Mouse (Mus musculus) gastrocnemius, postnatal 36 days (tissue): ENCODE results near the gene Mybpc2. TPM values are rescaled to one million over a fixed set of nuclear protein-coding genes. Genes with fewer than 3 reads are reported as not detected.

ENCODE experiments used
- microRNA-seq, 2 experiments: library from miRNA; unstranded; fragments of <30 nt; microRNA quantifications; one replicate each; pipeline ENCODE4 v1.2.0; 2021
- total RNA-seq, 2 experiments: library from RNA; stranded (reverse); gene quantifications; 2 replicates each; pipeline ENCODE4 v1.2.3; 2021

Mybpc2 gene
- total RNA-seq, 2 experiments from 2014 or later = 4,354 to 5,208 TPM

Small RNAs within 50 kb of the gene (microRNA-seq; reads per million reads assigned to microRNA genes)
- gene Mir7052 (1.5 to 2.1 reads per million in 2 experiments), gene Mir7053 (0 reads per million in 2 experiments)

Other genes starting within 250 kb of the Mybpc2 start
- 1 to 10 TPM; 1.6 to 2.2 TPM for gene Clec11a, start 217.8 kb downstream of the Mybpc2 start, total RNA-seq
- under 1 TPM; 0.27 to 0.28 TPM for gene Shank1, start 214.4 kb downstream of the Mybpc2 start, total RNA-seq
- 1 to 10 TPM; 1.6 to 2.1 TPM for gene Syt3, start 140.6 kb downstream of the Mybpc2 start, total RNA-seq
- gene 1700008O03Rik, start 138.8 kb downstream of the Mybpc2 start, total RNA-seq = not detected
- under 1 TPM in 1 of 2 experiments, not detected in 1; 0.20 TPM for gene Lrrc4b, start 95.6 kb downstream of the Mybpc2 start, total RNA-seq
- gene Aspdh, start 59.3 kb downstream of the Mybpc2 start, total RNA-seq = not detected
- gene Josd2, start 56.7 kb downstream of the Mybpc2 start, total RNA-seq = 10 to 100 TPM; 48.7 to 49.2 TPM
- gene Emc10, start 28.1 kb downstream of the Mybpc2 start, total RNA-seq = 10 to 100 TPM; 42.4 to 43.5 TPM
- 1 to 10 TPM; 3.9 to 4.4 TPM for gene Fam71e1, start 28.1 kb downstream of the Mybpc2 start, total RNA-seq
- gene Spib, start 7.4 kb upstream of the Mybpc2 start, total RNA-seq = not detected
- gene Pold1, start 24.2 kb upstream of the Mybpc2 start, total RNA-seq = 1 to 10 TPM; 5.6 to 6.7 TPM
- 10 to 100 TPM; 28.9 to 31.1 TPM for gene Nr1h2, start 29.3 kb upstream of the Mybpc2 start, total RNA-seq
- under 1 TPM; 0.30 to 0.54 TPM for gene Napsa, start 47.7 kb upstream of the Mybpc2 start, total RNA-seq
- 1 to 10 TPM; 5.3 to 5.7 TPM for gene Kcnc3, start 66.0 kb upstream of the Mybpc2 start, total RNA-seq
- 10 to 100 TPM; 22.5 to 29.7 TPM for gene Myh14, start 146.2 kb upstream of the Mybpc2 start, total RNA-seq
- not detected for gene Izumo2, start 184.1 kb upstream of the Mybpc2 start, total RNA-seq
- gene Vrk3, start 223.8 kb upstream of the Mybpc2 start, total RNA-seq = 10 to 100 TPM; 16.1 to 18.6 TPM
- not detected for gene Zfp473, start 226.4 kb upstream of the Mybpc2 start, total RNA-seq